Mouse (Mus musculus) E14TG2a.4 (cell line): ENCODE measurements around the gene Gm8020.
"Not testable (repeated sequence)": the region's sequence is repeated elsewhere in the genome, so short reads cannot be mapped to it uniquely, and the experiment has no call there.

Experiments used
- CTCF ChIP-seq: conservative IDR thresholded peaks from 2 replicates; pipeline ENCODE4 v1.5.1; 2014; ENCODE audit warnings: low read length
- NANOG ChIP-seq: IDR thresholded peaks from 2 replicates; pipeline ENCODE4 v1.6.1; 2014; ENCODE audit warnings: borderline replicate concordance, low read length, mixed read lengths
- POU5F1 ChIP-seq: IDR thresholded peaks from 2 replicates; pipeline ENCODE4 v1.6.1; 2014; ENCODE audit warnings: low read length, borderline replicate concordance

GRCm38 (mm10) chr14:42542316-42543169 lies 40.4 kb upstream of the Gm8020 start:
- not testable (repeated sequence) for TF ChIP-seq CTCF, NANOG, POU5F1
